Mouse (Mus musculus): ENCODE measurements around the gene Kansl3.

GRCm38 (mm10) chr1:36401509-36401908 lies 32.5 kb upstream of the Kansl3 start:
- TF ChIP-seq CTCF (IDR thresholded peaks at IDR 0.05) = no peak
- no peak for TF ChIP-seq EP300 (IDR thresholded peaks at IDR 0.05; ENCODE audit: insufficient read depth, low read depth, low read length)
- TF ChIP-seq POLR2A (IDR thresholded peaks at IDR 0.05; ENCODE audit: insufficient read depth, low read depth, low read length) = no peak
